Mouse (Mus musculus) small intestine, adult 2 months (tissue): ENCODE results near the gene Gnb5.

Experiments
- CTCF ChIP-seq: fragments of 200-500 bp; IDR thresholded peaks from 2 replicates; pipeline ENCODE4 v1.5.1; 2012; ENCODE audit warnings: low read depth, mild to moderate bottlenecking, control low read depth, inconsistent platforms, low read length, moderate library complexity, mixed read lengths; ENCODE audit not compliant: insufficient replicate concordance, insufficient read length; ENCODE audit errors: extremely low read depth
- POLR2A ChIP-seq: fragments of 200-500 bp; IDR thresholded peaks from 2 replicates; pipeline ENCODE4 v1.6.1; 2012; ENCODE audit warnings: low read depth, mild to moderate bottlenecking, control low read depth, inconsistent platforms, low read length, moderate library complexity

DNA sequence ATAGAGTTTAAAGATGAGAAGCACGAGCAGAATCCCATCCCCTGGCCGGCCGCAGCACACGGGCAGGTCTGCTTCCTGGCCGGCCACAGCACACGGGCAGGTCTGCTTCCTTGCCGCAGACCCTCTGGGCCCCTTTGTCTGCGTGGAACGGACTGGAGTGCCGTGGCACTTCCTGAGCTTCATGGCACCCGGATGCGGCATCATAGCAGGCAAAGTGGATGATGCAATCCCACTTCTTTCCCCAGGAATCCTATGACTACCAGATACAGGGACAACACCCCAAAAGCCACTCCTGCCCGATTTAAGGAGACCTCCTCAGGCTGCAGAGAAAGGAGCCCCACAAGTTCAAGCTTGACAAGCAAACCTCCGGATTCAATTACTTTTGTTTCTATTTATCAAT is 76.7 kb downstream of the Gnb5 start:
- no peak for TF ChIP-seq POLR2A
- no peak for TF ChIP-seq CTCF
